Mouse (Mus musculus) limb, embryonic 11.5 days (tissue): ENCODE data around the gene Gpam. TPM values are rescaled to one million over a fixed set of nuclear protein-coding genes. Genes with fewer than 3 reads are reported as not detected.

Experiments
- ATAC-seq: fragments of 200-750 bp; cut with Nextera tagmentation; 2 replicates; pipeline ENCODE4 v1.8.0; 2017; ENCODE audit warnings: low read depth; ENCODE audit not compliant: insufficient number of reproducible peaks, low FRiP score, low TSS enrichment
- DNase-seq: peaks from one replicate; pipeline ENCODE4 v3.0.0-alpha.2; 2015; ENCODE audit warnings: low spot score
- H3K27ac ChIP-seq: fragments of 300-500 bp; sonication (generic); replicated peaks from 2 replicates; pipeline ENCODE4 v1.5.1; 2014; ENCODE audit warnings: low read depth, mild to moderate bottlenecking, low read length
- H3K27me3 ChIP-seq: fragments of 300-500 bp; sonication (generic); 2 replicates; pipeline ENCODE4 v1.6.1; 2014; ENCODE audit warnings: mild to moderate bottlenecking, low read length, mixed read lengths; ENCODE audit not compliant: control insufficient read depth, insufficient read depth
- H3K36me3 ChIP-seq: fragments of 300-500 bp; sonication (generic); 2 replicates; pipeline ENCODE4 v1.6.1; 2014; ENCODE audit warnings: mild to moderate bottlenecking, low read length, moderate library complexity, mixed read lengths; ENCODE audit not compliant: control insufficient read depth, insufficient read depth
- H3K4me1 ChIP-seq: fragments of 300-500 bp; sonication (generic); 2 replicates; pipeline ENCODE4 v1.6.1; 2014; ENCODE audit warnings: low read length, mixed read lengths; ENCODE audit not compliant: control insufficient read depth, insufficient read depth
- H3K4me2 ChIP-seq: fragments of 300-500 bp; sonication (generic); 2 replicates; pipeline ENCODE4 v1.6.1; 2014; ENCODE audit warnings: low read depth, mild to moderate bottlenecking, moderate library complexity; ENCODE audit not compliant: severe bottlenecking
- H3K4me3 ChIP-seq: fragments of 300-500 bp; sonication (generic); 2 replicates; pipeline ENCODE4 v1.5.1; 2014; ENCODE audit warnings: low read depth, low read length
- H3K9ac ChIP-seq: fragments of 300-500 bp; sonication (generic); 2 replicates; pipeline ENCODE4 v1.6.1; 2014; ENCODE audit warnings: mild to moderate bottlenecking, low read length
- H3K9me3 ChIP-seq: fragments of 300-500 bp; sonication (generic); 2 replicates; pipeline ENCODE4 v1.6.1; 2016; ENCODE audit warnings: low read length; ENCODE audit not compliant: control insufficient read depth
- WGBS: fragments of 180-500 bp; shearing (Covaris S2); extraction: QIAGEN DNeasy Blood & Tissue Kit; methylation state at CpG from one replicate; pipeline ENCODE4 v1.1.7; 2014; 5-methylcytosine and 5-hydroxymethylcytosine counted together
- polyA plus RNA-seq: library from polyadenylated mRNA; unstranded; fragments of >200 nt; fragmentation: Nextera tagmentation; extraction: Ambion mirVana; gene quantifications from 2 replicates; pipeline ENCODE4 v1.2.1, GENCODE M21; 2014

The Gpam gene
- polyA plus RNA-seq, 1 experiment from 2014 or later: 14.4 TPM

DNA sequence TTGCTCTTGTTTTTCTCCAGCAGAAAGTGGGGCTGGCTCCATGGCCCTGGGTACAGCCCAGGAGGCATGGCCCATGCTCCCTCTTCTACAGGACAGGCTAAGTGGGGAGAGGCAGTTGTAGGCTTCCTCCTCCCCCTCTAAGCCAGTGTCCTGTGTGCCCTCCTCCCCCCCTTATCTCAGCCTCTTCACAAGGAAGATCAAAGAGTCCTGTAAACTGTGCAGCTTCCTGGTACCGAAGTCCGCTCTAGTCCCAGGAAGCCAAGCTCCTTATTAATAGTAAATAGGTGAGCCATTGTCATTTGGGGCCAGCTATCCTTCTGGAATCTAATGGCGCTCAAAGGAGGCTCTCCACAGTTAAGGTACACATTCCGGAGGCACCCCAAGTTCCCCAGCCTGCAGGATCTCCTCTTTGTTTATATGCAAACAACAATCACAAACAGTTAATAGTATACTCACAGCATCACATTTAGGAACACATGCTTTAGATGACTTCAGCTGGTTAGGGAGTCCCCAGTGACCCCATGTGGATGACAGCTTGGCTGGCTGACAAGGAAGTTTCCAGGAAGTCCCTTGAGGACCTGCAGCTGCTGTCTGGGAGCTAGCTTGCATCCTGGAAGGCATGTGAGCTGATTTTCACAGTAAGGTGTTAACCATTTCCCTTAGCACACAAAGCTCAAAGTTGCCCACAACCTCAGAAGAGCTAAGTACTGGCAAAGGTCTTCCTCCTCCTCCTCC, 9.8 kb upstream of the Gpam start:
- 56% methylated on average over 4 of the region's 4 CpGs for WGBS
- H3K9me3 ChIP-seq: no peaks in the 10 kb centered on the region
- no peaks in the 10 kb centered on the region for H3K36me3 ChIP-seq
- no peaks in the 10 kb centered on the region for H3K4me1 ChIP-seq
- H3K9ac ChIP-seq: no peak overlapping the region
- no peak overlapping the region for H3K27ac ChIP-seq
- H3K4me2 ChIP-seq: no peak overlapping the region
- DNase-seq: no peak
- H3K4me3 ChIP-seq: no peak overlapping the region
- H3K27me3 ChIP-seq: no peaks in the 10 kb centered on the region
- ATAC-seq: no peak

DNA sequence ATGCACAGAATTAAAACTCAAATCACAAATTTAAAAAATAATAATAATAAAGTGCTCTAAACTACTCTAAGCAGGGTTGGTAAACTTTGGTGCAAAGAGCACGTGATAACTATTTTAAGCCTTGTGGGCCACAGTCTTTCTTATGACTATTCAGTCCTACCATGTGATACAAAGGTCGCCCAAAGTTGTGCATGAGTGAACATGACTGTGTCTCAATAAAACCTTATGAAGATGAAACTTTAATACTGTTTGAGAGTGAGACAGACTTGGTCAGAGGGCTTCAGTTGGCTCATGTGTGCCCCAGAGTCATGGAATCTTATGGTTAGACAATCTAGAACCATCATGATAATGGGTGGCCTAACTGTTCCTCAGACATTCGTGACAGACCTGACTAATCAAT, 8.9 kb upstream of the Gpam start:
- no peak for ATAC-seq
- Histone ChIP-seq H3K4me1 (no peaks in the 10 kb centered on the region), H3K27ac (no peak overlapping the region), H3K4me3 (no peak overlapping the region), H3K36me3 (no peaks in the 10 kb centered on the region), H3K4me2 (no peak overlapping the region), H3K9me3 (no peaks in the 10 kb centered on the region), H3K27me3 (no peaks in the 10 kb centered on the region), H3K9ac (no peak overlapping the region)
- DNase-seq: no peak
- 92% methylated on average over 3 of the region's 3 CpGs for WGBS

DNA sequence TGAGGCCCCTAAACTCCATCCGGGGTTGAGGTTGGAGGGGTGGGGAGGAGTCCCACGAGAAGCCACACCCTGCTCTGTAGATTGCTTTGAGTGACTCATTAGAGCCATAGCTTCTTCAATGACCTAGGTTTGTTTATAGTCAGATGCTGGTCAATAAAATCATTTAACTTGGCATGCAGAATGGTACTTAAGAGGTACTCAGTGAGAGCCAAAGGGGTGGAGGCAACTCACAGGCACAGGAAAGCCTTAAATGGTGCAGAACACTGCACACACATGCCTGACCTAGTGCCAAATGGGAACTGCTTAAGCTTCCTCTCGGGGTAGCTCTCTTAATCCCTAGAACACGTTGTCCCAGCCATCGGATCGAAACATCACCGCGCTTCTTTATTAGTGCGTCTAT, 7.5 kb upstream of the Gpam start:
- Histone ChIP-seq H3K27ac (no peak overlapping the region), H3K4me2 (no peak overlapping the region), H3K4me3 (no peak overlapping the region), H3K36me3 (no peaks in the 10 kb centered on the region), H3K4me1 (no peaks in the 10 kb centered on the region), H3K9me3 (no peaks in the 10 kb centered on the region), H3K27me3 (no peaks in the 10 kb centered on the region), H3K9ac (no peak overlapping the region)
- ATAC-seq (no peak), DNase-seq (no peak)
- WGBS: 73% methylated on average over 9 of the region's 9 CpGs

DNA sequence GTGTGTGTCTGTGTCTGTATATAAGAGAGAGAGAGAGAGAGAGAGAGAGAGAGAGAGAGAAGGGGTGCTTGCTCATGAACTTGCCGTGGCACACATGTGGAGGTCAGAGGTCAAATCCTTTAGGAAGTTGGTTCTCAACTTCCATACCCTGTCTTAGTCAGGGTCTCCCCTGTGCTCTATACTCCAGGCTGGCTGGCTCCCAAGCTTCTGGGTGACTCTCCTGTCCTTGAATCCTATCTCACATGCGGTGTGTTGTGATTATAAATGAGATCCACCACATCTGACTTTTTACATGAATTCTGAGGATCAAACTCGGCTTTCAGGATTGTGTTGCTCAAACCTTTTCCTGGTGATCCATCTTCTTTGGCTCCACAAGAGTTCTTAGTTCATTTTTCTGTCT, 5.4 kb upstream of the Gpam start:
- H3K4me3 ChIP-seq: no peak overlapping the region
- H3K36me3 ChIP-seq: no peaks in the 10 kb centered on the region
- ATAC-seq (no peak), DNase-seq (no peak)
- H3K27me3 ChIP-seq: no peaks in the 10 kb centered on the region
- no peaks in the 10 kb centered on the region for H3K4me1 ChIP-seq
- H3K9me3 ChIP-seq: no peaks in the 10 kb centered on the region
- H3K4me2 ChIP-seq: no peak overlapping the region
- H3K9ac ChIP-seq: no peak overlapping the region
- H3K27ac ChIP-seq: no peak overlapping the region
- WGBS: 71% methylated on average over 3 of the region's 3 CpGs

DNA sequence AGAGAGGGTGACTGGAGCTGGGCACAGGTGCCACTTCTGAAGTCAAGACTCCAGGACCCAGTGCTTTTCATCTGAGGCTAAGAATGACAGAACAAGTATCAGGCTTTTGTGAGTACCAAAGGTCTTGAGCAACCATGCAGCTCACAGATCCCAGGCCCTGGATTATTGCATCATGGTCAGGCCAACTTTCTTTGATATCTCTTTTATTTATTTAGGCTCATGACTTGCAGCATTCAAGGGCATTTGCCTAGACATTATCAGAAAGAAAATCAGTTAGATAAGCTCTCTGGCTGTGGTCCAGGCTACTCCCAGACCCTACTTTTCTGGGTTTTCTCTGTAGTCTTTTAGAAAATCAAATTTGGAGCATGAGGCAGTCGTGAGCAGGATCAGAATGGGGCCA, 4.7 kb upstream of the Gpam start:
- DNase-seq (no peak), ATAC-seq (no peak)
- Histone ChIP-seq H3K4me1 (no peaks in the 10 kb centered on the region), H3K4me2 (no peak overlapping the region), H3K27me3 (no peaks in the 10 kb centered on the region), H3K36me3 (no peaks in the 10 kb centered on the region), H3K9ac (no peak overlapping the region), H3K4me3 (no peak overlapping the region), H3K27ac (no peak overlapping the region), H3K9me3 (no peaks in the 10 kb centered on the region)
- 43% methylated on average over 1 of the region's 1 CpGs for WGBS

DNA sequence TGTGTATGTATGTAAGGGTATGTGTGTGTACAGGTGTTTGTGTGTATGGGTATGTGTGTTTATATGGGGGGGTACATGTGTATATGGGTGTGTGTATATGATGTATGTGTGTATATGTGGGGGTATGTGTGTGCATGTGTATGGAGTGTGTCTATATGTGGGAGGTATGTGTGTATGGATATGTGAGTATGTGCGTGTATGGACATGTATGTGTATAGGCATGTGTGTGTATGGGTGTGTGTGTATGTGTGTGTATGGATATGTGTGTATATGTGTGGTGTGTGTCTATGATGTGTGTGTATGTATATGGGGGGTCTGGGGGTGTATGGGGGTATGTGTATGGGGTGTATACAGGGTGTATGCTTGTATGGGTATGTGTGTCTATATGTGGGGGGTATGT, 1.4 kb upstream of the Gpam start:
- H3K4me2 ChIP-seq: no peak overlapping the region
- ATAC-seq: no peak
- no peaks in the 10 kb centered on the region for H3K36me3 ChIP-seq
- H3K27ac ChIP-seq: no peak overlapping the region
- H3K27me3 ChIP-seq: no peaks in the 10 kb centered on the region
- H3K4me1 ChIP-seq: no peaks in the 10 kb centered on the region
- H3K9me3 ChIP-seq: no peaks in the 10 kb centered on the region
- 96% methylated on average over 1 of the region's 1 CpGs for WGBS
- no peak for DNase-seq
- H3K9ac ChIP-seq: no peak overlapping the region
- H3K4me3 ChIP-seq: no peak overlapping the region

DNA sequence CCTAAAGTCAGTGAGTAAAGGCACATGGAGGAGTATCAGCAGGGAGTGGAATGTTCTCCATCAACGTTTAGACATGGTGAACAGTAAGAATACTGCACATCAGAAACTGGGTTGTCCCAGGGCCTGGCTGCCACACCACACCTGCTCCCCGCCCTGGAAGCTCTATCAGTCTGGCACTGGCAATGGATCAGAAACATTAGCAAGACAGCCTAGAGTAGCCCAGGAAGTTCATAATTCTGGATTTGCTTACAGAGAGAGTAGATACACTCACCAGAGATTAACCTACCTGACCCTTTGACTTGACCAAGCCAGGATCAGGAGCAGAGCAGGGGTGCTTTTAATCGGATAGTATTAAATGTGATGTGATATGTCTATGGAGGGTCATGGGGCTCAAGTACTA, 1.6 kb downstream of the Gpam start:
- Histone ChIP-seq H3K9ac (no peak overlapping the region), H3K4me1 (no peaks in the 10 kb centered on the region), H3K27me3 (no peaks in the 10 kb centered on the region), H3K4me2 (no peak overlapping the region), H3K4me3 (no peak overlapping the region), H3K9me3 (no peaks in the 10 kb centered on the region), H3K36me3 (no peaks in the 10 kb centered on the region), H3K27ac (no peak overlapping the region)
- no peak for ATAC-seq
- no peak for DNase-seq
- 88% methylated on average over 3 of the region's 3 CpGs for WGBS

DNA sequence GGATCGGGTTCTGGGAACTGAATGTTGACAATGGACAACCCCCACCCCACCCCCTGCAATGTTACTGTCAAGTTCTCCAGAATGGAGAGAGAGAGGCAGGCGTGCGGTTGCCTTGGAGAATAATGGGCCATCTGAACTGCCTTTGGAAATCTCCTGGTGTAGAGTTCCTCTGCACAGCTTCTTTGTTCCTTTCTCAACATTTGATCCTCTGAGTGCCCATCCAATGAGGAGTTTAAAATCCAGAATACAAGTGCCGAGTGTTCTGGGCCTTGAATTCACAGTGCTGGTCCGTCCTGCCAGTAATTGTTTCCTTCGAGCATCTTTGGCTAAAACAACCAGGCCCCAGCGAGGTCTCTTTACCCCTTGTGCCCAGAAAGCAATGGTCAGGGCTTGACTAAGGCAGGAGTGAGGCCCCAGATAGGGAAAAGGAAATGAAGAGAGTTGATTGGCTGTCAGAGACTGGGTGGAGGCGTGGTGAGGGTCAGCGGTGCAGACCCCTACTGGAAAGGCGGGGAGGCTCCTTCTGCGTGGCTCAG, 4.0 kb downstream of the Gpam start:
- 64% methylated on average over 11 of the region's 11 CpGs for WGBS
- Histone ChIP-seq H3K36me3 (no peaks in the 10 kb centered on the region), H3K27ac (no peak overlapping the region), H3K4me1 (no peaks in the 10 kb centered on the region), H3K27me3 (no peaks in the 10 kb centered on the region), H3K4me2 (no peak overlapping the region), H3K4me3 (no peak overlapping the region), H3K9me3 (no peaks in the 10 kb centered on the region), H3K9ac (no peak overlapping the region)
- ATAC-seq: no peak
- DNase-seq: no peak
